Mouse (Mus musculus) neural tube, embryonic 14.5 days (tissue): ENCODE results near the gene Mettl7a2. TPM values are rescaled to one million over a fixed set of nuclear protein-coding genes. Genes with fewer than 3 reads are reported as not detected.
"Not testable (repeated sequence)": the region's sequence is repeated elsewhere in the genome, so short reads cannot be mapped to it uniquely, and the experiment has no call there.

Experiments used
- ATAC-seq: fragments of 200-750 bp; cut with Nextera tagmentation; 2 replicates; pipeline ENCODE4 v1.8.0; 2017; ENCODE audit warnings: low read depth, mild to moderate bottlenecking, moderate TSS enrichment, moderate library complexity
- H3K27ac ChIP-seq: fragments of 300-500 bp; sonication (generic); 2 replicates; pipeline ENCODE4 v1.5.1; 2014; ENCODE audit warnings: low read depth, mild to moderate bottlenecking, control low read depth, low read length, moderate library complexity, mixed read lengths
- H3K27me3 ChIP-seq: fragments of 300-500 bp; sonication (generic); 2 replicates; pipeline ENCODE4 v1.6.1; 2014; ENCODE audit warnings: low read length; ENCODE audit not compliant: control insufficient read depth, insufficient read depth
- H3K36me3 ChIP-seq: fragments of 300-500 bp; sonication (generic); 2 replicates; pipeline ENCODE4 v1.6.1; 2014; ENCODE audit warnings: low read length, mixed read lengths; ENCODE audit not compliant: control insufficient read depth, insufficient read depth
- H3K4me1 ChIP-seq: fragments of 300-500 bp; sonication (generic); 2 replicates; pipeline ENCODE4 v1.6.1; 2014; ENCODE audit warnings: low read length; ENCODE audit not compliant: control insufficient read depth, insufficient read depth
- H3K4me2 ChIP-seq: fragments of 300-500 bp; sonication (generic); 2 replicates; pipeline ENCODE4 v1.6.1; 2014; ENCODE audit warnings: mild to moderate bottlenecking, low read depth, low read length, control low read depth
- H3K4me3 ChIP-seq: fragments of 300-500 bp; sonication (generic); 2 replicates; pipeline ENCODE4 v1.5.1; 2014; ENCODE audit warnings: low read depth, low read length, control low read depth, mixed read lengths
- H3K9ac ChIP-seq: fragments of 300-500 bp; sonication (generic); replicated peaks from 2 replicates; pipeline ENCODE4 v1.6.1; 2014; ENCODE audit warnings: low read depth, mild to moderate bottlenecking, control low read depth, low read length, mixed read lengths
- H3K9me3 ChIP-seq: fragments of 300-500 bp; sonication (generic); 2 replicates; pipeline ENCODE4 v1.6.1; 2016; ENCODE audit warnings: low read length; ENCODE audit not compliant: control insufficient read depth
- WGBS: fragments of 180-500 bp; shearing (Covaris S2); extraction: QIAGEN DNeasy Blood & Tissue Kit; methylation state at CpG from one replicate; pipeline ENCODE4 v1.1.7; 2014; 5-methylcytosine and 5-hydroxymethylcytosine counted together
- polyA plus RNA-seq: library from polyadenylated mRNA; unstranded; fragments of >200 nt; fragmentation: Nextera tagmentation; extraction: Ambion mirVana; gene quantifications from 2 replicates; pipeline ENCODE4 v1.2.1, GENCODE M21; 2014

The Mettl7a2 gene
- polyA plus RNA-seq, 1 experiment from 2014 or later, result not detected

GRCm38 (mm10) chr15:100319884-100320283 is 33.1 kb upstream of the Mettl7a2 start:
- H3K4me1 ChIP-seq, result no peaks in the 10 kb centered on the region
- no peak overlapping the region for H3K4me2 ChIP-seq
- no peak for ATAC-seq
- no peaks in the 10 kb centered on the region for H3K9me3 ChIP-seq
- H3K27ac ChIP-seq, result no peak overlapping the region
- no peak overlapping the region for H3K9ac ChIP-seq
- WGBS, result 79% methylated on average over 1 of the region's 1 CpGs
- no peaks in the 10 kb centered on the region for H3K27me3 ChIP-seq
- no peak overlapping the region for H3K4me3 ChIP-seq
- no peaks in the 10 kb centered on the region for H3K36me3 ChIP-seq

- 79% methylated on average over 9 of the region's 9 CpGs for WGBS
- ATAC-seq, result no peak
- H3K4me3 ChIP-seq, result no peak overlapping the region
- H3K27ac ChIP-seq, result no peak overlapping the region
- H3K4me1 ChIP-seq, result no peaks in the 10 kb centered on the region
- H3K27me3 ChIP-seq, result no peaks in the 10 kb centered on the region
- no peak overlapping the region for H3K9ac ChIP-seq
- H3K36me3 ChIP-seq, result no peaks in the 10 kb centered on the region
- no peak overlapping the region for H3K4me2 ChIP-seq
- no peaks in the 10 kb centered on the region for H3K9me3 ChIP-seq
Measured at GRCm38 (mm10) chr15:100320295-100320905, 32.6 kb upstream of the Mettl7a2 start.

DNA sequence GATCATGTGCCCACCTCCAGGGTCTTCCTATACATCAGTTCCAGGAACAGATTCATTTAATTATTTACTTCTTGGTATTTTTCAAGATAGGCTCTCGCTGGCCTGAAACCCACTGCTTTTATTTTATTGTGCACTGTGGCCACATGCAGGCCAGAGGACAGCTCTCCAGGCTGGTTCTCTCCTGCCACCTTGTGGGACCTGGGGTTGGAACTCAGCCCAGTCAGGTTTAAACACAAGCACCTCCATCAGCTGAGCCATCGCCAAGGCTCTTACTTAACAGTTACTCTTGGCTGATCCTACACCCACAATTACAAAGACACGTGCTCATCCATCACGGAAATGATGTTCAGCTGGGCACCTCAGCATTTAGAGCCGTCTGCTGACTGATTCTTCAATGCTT is 31.9 kb upstream of the Mettl7a2 start:
- Histone ChIP-seq H3K9me3 (no peaks in the 10 kb centered on the region), H3K9ac (no peak overlapping the region), H3K4me3 (no peak overlapping the region), H3K27me3 (no peaks in the 10 kb centered on the region), H3K4me1 (no peaks in the 10 kb centered on the region), H3K4me2 (no peak overlapping the region), H3K36me3 (no peaks in the 10 kb centered on the region), H3K27ac (no peak overlapping the region)
- 48% methylated on average over 5 of the region's 5 CpGs for WGBS
- no peak for ATAC-seq

- no peak overlapping the region for H3K27ac ChIP-seq
- 73% methylated on average over 12 of the region's 12 CpGs for WGBS
- no peaks in the 10 kb centered on the region for H3K9me3 ChIP-seq
- no peak overlapping the region for H3K4me3 ChIP-seq
- no peak for ATAC-seq
- H3K9ac ChIP-seq, result no peak overlapping the region
- no peaks in the 10 kb centered on the region for H3K27me3 ChIP-seq
- no peak overlapping the region for H3K4me2 ChIP-seq
- no peaks in the 10 kb centered on the region for H3K36me3 ChIP-seq
- no peaks in the 10 kb centered on the region for H3K4me1 ChIP-seq
Measured at GRCm38 (mm10) chr15:100324021-100324591, 28.9 kb upstream of the Mettl7a2 start.

DNA sequence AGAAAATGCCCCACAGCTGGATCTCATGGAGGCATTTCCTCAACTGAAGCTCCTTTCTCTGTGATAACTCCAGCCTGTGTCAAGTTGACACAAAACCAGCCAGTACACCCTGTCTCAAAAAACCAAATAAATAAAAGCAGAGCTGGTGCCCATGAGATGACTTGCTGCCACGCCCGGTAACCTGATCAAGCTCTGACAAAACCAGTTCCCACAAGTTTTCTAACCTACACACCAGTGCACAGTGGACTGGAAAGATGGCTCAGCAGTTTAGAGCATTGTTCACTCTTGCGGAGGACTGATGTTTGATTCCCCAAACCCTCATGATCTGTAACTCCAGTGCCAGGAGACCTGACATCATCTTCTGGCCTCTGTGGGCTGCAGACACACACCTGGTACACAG is 27.8 kb upstream of the Mettl7a2 start:
- H3K9ac ChIP-seq, result no peak overlapping the region
- ATAC-seq, result no peak

DNA sequence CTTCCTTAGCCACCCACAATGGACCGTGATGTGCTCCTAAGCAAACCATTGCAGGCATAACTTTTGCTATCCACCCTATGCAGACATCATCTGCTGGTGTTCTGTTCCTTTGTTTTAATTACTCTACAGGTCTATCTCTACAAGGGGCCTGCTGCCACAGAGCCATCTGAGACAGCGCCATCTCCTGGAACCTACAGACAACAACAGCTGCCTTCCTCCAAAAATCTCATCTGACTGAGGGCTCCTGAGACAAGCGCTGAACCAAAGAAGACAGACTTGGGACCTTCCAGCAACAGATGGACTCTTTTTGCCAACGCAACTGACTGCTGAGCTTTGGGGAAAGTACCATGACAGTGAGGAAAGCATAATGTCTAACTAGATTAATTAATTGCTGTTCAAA is 24.9 kb upstream of the Mettl7a2 start:
- not testable (repeated sequence) for H3K9me3 ChIP-seq, H3K36me3 ChIP-seq, H3K9ac ChIP-seq, H3K4me2 ChIP-seq, H3K27ac ChIP-seq, ATAC-seq, H3K4me3 ChIP-seq, H3K27me3 ChIP-seq, H3K4me1 ChIP-seq
- 63% methylated on average over 3 of the region's 4 CpGs for WGBS

More for the DNA sequence above, 27.8 kb upstream of the Mettl7a2 start:
- no peaks in the 10 kb centered on the region for H3K27me3 ChIP-seq
- 93% methylated on average over 3 of the region's 3 CpGs for WGBS
- no peaks in the 10 kb centered on the region; the same call in 1 of the 2 replicates for H3K4me1 ChIP-seq
- no peak overlapping the region for H3K4me3 ChIP-seq
- no peaks in the 10 kb centered on the region for H3K9me3 ChIP-seq
- H3K27ac ChIP-seq, result no peak overlapping the region
- H3K36me3 ChIP-seq, result no peaks in the 10 kb centered on the region
- no peak overlapping the region for H3K4me2 ChIP-seq

DNA sequence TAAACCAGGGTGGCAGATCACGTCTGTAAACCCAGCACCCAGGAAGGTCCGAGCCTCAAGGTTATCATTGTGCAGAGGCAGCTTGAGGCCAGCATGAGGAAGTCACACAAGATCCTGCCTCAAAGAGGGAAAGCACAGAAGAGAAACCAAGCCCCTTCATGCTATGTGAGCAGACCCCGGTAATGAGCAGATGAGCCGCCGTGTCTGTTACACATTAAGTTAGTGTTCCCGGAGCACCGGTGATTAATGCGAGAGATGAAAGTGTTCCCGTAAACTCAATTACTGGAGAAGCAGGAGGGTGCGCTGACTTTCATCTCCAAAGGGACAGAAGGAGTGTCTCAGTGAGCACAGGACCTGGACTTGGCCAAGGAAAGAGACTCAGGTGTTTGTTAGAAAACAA is 23.7 kb upstream of the Mettl7a2 start:
- H3K36me3 ChIP-seq, H3K9me3 ChIP-seq, H3K4me3 ChIP-seq, ATAC-seq, H3K27me3 ChIP-seq, H3K4me2 ChIP-seq, H3K27ac ChIP-seq, H3K4me1 ChIP-seq, H3K9ac ChIP-seq: not testable (repeated sequence)
- 30% methylated on average over 10 of the region's 10 CpGs for WGBS

DNA sequence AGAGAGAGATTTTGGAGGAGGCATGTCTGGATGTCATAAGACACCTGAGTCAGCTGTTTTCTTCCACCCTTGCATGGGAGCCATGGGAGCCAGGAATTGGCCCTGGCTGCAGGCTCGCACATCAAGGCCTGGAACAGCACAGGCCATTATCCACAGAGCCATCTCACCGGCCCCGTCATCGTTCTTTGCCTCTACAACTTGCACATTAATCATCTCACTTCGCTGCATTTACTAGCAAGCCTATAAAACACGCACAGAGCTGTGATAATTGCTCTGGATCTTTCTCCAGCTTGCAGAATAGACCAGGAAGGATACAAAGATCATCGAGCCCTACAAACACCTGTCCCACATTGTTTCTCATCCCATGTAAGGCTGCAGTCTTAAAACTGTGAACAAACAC is 22.3 kb upstream of the Mettl7a2 start:
- ATAC-seq, result peak; percentile 54; the same call in 1 of the 2 replicates
- H3K36me3 ChIP-seq, result no peaks in the 10 kb centered on the region
- no peak overlapping the region for H3K4me2 ChIP-seq

DNA sequence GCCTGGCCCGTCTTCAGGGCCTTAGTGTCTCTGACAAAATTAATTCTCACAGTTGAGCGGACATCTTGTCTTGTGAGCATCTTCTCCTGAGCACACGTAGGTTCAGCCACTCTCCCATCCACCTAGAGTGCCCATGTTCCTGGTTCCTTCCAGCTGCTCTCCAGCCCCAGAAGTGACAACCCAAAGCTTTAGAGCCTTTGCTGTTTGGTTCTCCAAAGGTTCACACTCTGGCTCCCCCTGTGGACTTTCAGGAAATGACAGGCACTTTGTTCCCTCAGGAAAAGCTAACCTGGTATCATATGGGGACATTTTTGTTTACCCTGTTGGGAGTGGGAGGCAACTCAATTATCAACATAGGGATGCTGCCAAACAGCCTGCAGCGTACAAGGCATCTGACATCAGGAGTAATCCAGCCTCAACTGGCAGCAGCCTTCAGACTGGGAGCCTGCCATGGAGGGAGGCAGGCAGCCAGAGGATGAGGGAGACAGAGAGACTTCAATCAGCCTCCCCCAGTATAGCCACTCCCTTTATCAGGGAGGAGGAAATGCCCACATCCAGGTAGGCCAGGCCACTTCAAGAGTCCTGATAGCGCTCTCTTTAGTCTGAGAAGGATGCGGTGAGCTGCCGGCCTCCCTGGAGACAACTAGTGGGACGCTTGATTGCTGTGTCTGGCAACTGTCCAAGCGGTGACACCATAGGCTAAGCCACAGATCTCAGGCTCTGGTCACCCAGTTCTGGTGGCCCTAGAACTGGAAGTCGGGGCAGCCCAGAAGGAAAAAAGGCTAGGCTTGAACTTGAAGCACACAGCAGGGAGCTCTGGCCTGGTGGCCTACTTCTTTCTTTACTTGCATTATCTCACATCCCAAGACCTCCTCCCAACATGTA is 20.7 kb upstream of the Mettl7a2 start:
- 31% methylated on average over 2 of the region's 10 CpGs for WGBS
- peak; percentile 17; the same call in 1 of the 2 replicates for ATAC-seq
- not testable (repeated sequence) for H3K27ac ChIP-seq, H3K9me3 ChIP-seq, H3K4me3 ChIP-seq, H3K9ac ChIP-seq, H3K4me2 ChIP-seq, H3K4me1 ChIP-seq, H3K27me3 ChIP-seq, H3K36me3 ChIP-seq

More for the DNA sequence above, 22.3 kb upstream of the Mettl7a2 start:
- no peak overlapping the region for H3K9ac ChIP-seq
- no peaks in the 10 kb centered on the region for H3K27me3 ChIP-seq
- H3K9me3 ChIP-seq, result no peaks in the 10 kb centered on the region
- no peak overlapping the region for H3K4me3 ChIP-seq
- no peak overlapping the region for H3K27ac ChIP-seq
- no peaks in the 10 kb centered on the region; the same call in 1 of the 2 replicates for H3K4me1 ChIP-seq
- 34% methylated on average over 7 of the region's 7 CpGs for WGBS
